Mouse (Mus musculus): ENCODE measurements at regions not wholly inside any gene's neighbourhood (a gene's known extent, or its start where the extent isn't known, plus 50 kb on each side); places are given as distances from the start of the nearest gene placed in this dataset.
A peak's percentile ranks its signal among the peaks of the same experiment; 100 is the strongest.

GRCm38 (mm10) chr4:64803886-64804285 lies 320.1 kb upstream of the Pappa start:
- DNase-seq (ENCODE audit: low spot score), result no peak
- intact Hi-C loops (cut with DNase I), result no loop called here

GRCm38 (mm10) chr4:64804996-64805395 lies 319.0 kb upstream of the Pappa start:
- intact Hi-C loops (cut with DNase I), result no loop called here
- no peak for DNase-seq (ENCODE audit: low spot score)

- intact Hi-C loops (cut with DNase I), result no loop called here
- no peak for DNase-seq (ENCODE audit: low spot score)
These were observed 316.8 kb upstream of the Pappa start for GRCm38 (mm10) chr4:64807148-64807547.

- no peak for DNase-seq (ENCODE audit: low spot score)
- intact Hi-C loops (cut with DNase I), result no loop called here
These were observed 312.0 kb upstream of the Pappa start for GRCm38 (mm10) chr4:64811974-64812373.

GRCm38 (mm10) chr4:64812812-64813211 lies 311.2 kb upstream of the Pappa start:
- no peak for DNase-seq (ENCODE audit: low spot score)
- intact Hi-C loops (cut with DNase I), result no loop called here

- no peak for DNase-seq (ENCODE audit: low spot score)
- intact Hi-C loops (cut with DNase I), result loop anchor here (2.0 to 5.0 kb wide), 2 partner anchors 664 to 756 kb away; no protein-coding TSS in a partner anchor
These were observed 291.1 kb upstream of the Pappa start for GRCm38 (mm10) chr4:64832882-64833281.

- no peak for DNase-seq (ENCODE audit: low spot score)
- intact Hi-C loops (cut with DNase I), result no loop called here
These were observed 249.5 kb upstream of the Pappa start for GRCm38 (mm10) chr4:64874521-64874920.

GRCm38 (mm10) chr4:64876924-64877323 lies 247.1 kb upstream of the Pappa start:
- intact Hi-C loops (cut with DNase I), result no loop called here
- no peak for DNase-seq (ENCODE audit: low spot score)

GRCm38 (mm10) chr4:64897935-64898334 lies 226.0 kb upstream of the Pappa start:
- intact Hi-C loops (cut with DNase I), result no loop called here
- no peak for DNase-seq (ENCODE audit: low spot score)

- peak; percentile 0 for DNase-seq (ENCODE audit: low spot score)
- intact Hi-C loops (cut with DNase I), result no loop called here
These were observed 222.7 kb upstream of the Pappa start for GRCm38 (mm10) chr4:64901091-64901845.

- intact Hi-C loops (cut with DNase I), result no loop called here
- DNase-seq (ENCODE audit: low spot score), result no peak
These were observed 200.2 kb upstream of the Pappa start for GRCm38 (mm10) chr4:64923751-64924150.

GRCm38 (mm10) chr4:64928553-64928952 lies 195.4 kb upstream of the Pappa start:
- intact Hi-C loops (cut with DNase I), result no loop called here
- DNase-seq (ENCODE audit: low spot score), result no peak

- intact Hi-C loops (cut with DNase I), result no loop called here
- no peak for DNase-seq (ENCODE audit: low spot score)
These were observed 178.4 kb upstream of the Pappa start for GRCm38 (mm10) chr4:64945547-64945946.

- intact Hi-C loops (cut with DNase I), result no loop called here
- DNase-seq (ENCODE audit: low spot score), result no peak
These were observed 171.3 kb upstream of the Pappa start for GRCm38 (mm10) chr4:64952651-64953050.

GRCm38 (mm10) chr4:64958843-64959242 lies 165.1 kb upstream of the Pappa start:
- intact Hi-C loops (cut with DNase I), result no loop called here
- DNase-seq (ENCODE audit: low spot score), result no peak

- intact Hi-C loops (cut with DNase I), result no loop called here
These were observed 162.2 kb upstream of the Pappa start for GRCm38 (mm10) chr4:64961796-64962195.

More at GRCm38 (mm10) chr4:64961796-64962195, 162.2 kb upstream of the Pappa start:
- DNase-seq (ENCODE audit: low spot score), result no peak

Measured in heart, postnatal 25 days (tissue).